13 mouse cellular contexts compared by ENCODE assay signal in the genomic region with DNA sequence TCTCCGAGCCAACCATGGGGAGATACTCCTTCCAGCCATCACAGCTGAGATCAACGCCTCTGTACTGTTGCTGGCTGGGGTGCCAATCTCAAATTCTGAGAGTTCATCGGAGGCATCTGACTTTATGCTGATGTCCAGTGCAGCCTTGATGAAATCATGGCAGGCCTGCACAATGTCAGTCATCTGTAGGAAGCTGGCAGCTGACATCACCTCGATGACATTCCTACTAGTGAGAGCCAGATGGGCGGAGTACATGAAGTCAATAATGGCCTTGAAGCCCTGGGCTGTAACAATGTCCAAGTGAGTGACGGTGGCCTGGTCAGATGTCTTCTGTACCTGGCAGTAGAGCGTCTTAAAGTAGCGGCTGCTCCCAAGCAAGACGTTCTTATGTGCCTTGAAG.
"Had no signal": no experiment of that assay in that cellular context is flagged by ENCODE, and none has a peak within 500 bp of the region (broad histone marks: within the 10 kb centered on the region; RNA-seq: fewer than 3 reads in every experiment).

No protein-coding gene starts in this region.

- H3K4me2 ChIP-seq: limb, embryonic 12.5 days; midbrain, embryonic 11.5 days; midbrain, embryonic 15.5 days; neural tube, embryonic 12.5 days had no signal

- H3K27ac ChIP-seq: layer of hippocampus, adult 2 months; limb, embryonic 12.5 days; liver, embryonic 14.5 days; macrophage; midbrain, embryonic 15.5 days; neural tube, embryonic 12.5 days; stomach, postnatal 0 days had no signal

- H3K4me3 ChIP-seq: layer of hippocampus, adult 2 months; limb, embryonic 12.5 days; midbrain, embryonic 15.5 days; neural tube, embryonic 12.5 days had no signal

- H3K9me3 ChIP-seq: limb, embryonic 12.5 days; megakaryocyte, embryonic 14.5 days; midbrain, embryonic 15.5 days; neural tube, embryonic 12.5 days had no signal

- H3K4me1 ChIP-seq: limb, embryonic 12.5 days; midbrain, embryonic 15.5 days; neural tube, embryonic 12.5 days had no signal

- ATAC-seq: lung, postnatal 0 days; midbrain, embryonic 15.5 days had no signal

- DNase-seq: kidney, postnatal 4 days; lung, adult 2 months; thymus, postnatal 4 days had no signal

- H3K9ac ChIP-seq: limb, embryonic 12.5 days; liver, embryonic 14.5 days; midbrain, embryonic 15.5 days; neural tube, embryonic 12.5 days had no signal

- H3K27me3 ChIP-seq: limb, embryonic 12.5 days; midbrain, embryonic 15.5 days; neural tube, embryonic 12.5 days had no signal
